Mouse (Mus musculus): ENCODE results near the gene Gm9508.
"Not testable (repeated sequence)": the region's sequence is repeated elsewhere in the genome, so short reads cannot be mapped to it uniquely, and the experiment has no call there.

Gene Gm9508

GRCm38 (mm10) chr10:77697133-77697532 lies at the start of gene Gm9508:
TSS of gene Gm9508 (minus strand) at chr10:77697233.
- no peak for DNase-seq (ENCODE audit: extremely low read depth, low read depth)

GRCm38 (mm10) chr10:77741924-77742688 lies 45.1 kb upstream of the Gm9508 start, which contains the start of gene Gm18596:
TSS of gene Gm18596 (minus strand) at chr10:77742638.
- not testable (repeated sequence) for DNase-seq (ENCODE audit: extremely low read depth, low read depth)

- DNase-seq (ENCODE audit: extremely low read depth, low read depth), result no peak
Measured at GRCm38 (mm10) chr10:77738929-77739328, 41.9 kb upstream of the Gm9508 start.

DNA sequence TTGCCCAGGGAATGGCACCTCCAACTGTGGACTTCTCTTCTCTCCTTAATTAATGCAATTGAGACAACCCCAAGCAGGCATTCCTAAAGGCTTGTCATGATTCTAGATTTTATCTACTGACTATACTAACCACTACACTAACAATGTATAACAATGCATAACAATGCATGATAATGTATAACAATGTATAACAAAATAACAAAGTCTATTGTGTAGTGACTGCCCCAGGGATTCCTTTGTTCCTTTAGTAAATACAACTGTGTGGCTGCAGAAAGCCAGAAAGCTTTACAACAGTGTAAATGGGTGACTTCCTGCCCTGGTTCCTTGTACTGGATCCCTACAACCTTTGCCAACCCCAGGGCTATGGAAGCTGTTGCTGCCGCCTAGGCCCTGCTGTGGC lies 38.9 kb upstream of the Gm9508 start:
- DNase-seq (ENCODE audit: extremely low read depth, low read depth), result no peak

DNA sequence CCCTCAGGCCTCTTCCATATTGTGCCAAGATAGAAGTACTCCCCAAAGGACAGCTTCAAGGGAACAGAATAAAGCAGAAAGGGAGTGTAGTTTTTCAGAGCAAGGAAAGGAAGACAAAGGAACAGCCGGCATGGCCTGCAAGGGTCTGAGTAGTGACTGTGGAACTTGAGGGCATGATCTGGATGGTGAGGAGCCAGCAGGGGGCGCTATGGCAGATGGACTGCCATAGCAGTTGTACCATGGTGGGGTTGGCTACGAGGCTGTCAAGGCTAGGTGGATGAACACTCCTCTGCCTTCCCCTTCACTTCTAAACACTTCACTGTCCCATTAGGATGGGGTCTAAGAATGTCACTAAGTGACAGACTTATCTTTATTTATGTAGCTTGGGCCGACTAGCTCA lies 32.2 kb upstream of the Gm9508 start:
- peak; percentile 24 for DNase-seq (ENCODE audit: extremely low read depth, low read depth)

DNA sequence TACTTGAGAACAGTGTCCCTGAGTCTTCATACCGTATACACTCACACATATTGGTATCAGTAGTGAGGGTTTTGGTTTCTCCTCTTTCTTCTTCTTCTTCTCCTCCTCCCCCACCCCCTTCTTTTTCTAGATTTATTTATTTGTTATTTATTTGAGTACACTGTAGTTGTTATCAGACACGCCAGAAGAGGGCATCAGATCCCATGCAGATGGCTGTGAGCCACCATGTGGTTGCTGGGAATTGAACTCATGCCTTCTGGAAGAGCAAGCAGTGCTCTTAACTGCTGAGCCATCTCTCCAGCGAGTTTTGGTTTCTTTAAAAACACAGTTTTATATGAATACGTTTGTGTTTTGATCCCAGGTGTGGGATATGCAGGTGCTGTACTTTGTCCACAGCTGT lies 31.2 kb upstream of the Gm9508 start:
- DNase-seq (ENCODE audit: extremely low read depth, low read depth), result no peak

GRCm38 (mm10) chr10:77726186-77726585 lies 29.2 kb upstream of the Gm9508 start, which contains the start of gene Gm10100:
TSS of gene Gm10100 (plus strand) at chr10:77726486.
- no peak for DNase-seq (ENCODE audit: extremely low read depth, low read depth)

DNA sequence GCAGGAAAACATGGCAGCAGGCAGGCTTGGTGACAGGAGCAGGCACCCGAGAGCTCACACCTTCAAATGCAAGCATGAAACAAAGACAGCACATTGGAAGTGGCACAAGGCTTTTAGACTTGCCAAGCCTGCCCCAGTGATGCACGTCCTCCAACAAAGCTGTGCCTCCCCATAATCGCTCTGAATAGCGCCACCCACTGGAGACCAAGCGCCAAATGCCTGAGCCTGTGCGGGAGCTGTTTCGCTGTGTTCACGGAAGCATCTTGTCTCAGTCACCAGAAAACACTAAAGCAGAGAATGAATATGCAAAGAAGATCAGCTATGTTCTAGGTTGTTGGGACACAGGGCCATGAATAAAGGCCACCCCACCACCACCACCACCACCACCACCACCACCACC lies 27.8 kb upstream of the Gm9508 start:
- DNase-seq (ENCODE audit: extremely low read depth, low read depth), result no peak

DNA sequence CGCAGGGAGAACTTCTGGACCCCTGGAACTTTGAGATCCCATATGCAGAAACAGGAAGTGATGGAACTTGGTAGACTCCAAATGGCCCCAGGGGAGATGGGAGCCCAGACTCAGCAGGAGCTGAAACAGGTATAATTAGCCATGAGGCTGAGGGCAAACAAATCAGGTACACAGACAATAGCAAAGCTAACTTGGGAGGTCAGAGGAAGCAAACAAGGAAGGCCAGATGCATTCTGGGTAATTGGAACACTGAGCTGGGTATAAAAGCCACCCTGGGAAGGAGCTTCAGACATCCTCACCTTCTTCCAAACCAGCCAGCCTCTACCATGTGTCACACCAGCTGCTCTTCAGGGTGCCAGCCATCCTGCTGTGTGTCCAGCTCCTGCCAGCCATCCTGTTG lies 23.3 kb upstream of the Gm9508 start, which contains the start of gene Krtap12-1:
Krtap12-1 (plus strand) TSS at position 301 of the 400 bp plus-strand sequence.
- DNase-seq (ENCODE audit: extremely low read depth, low read depth), result not testable (repeated sequence)

GRCm38 (mm10) chr10:77715507-77715906 lies 18.5 kb upstream of the Gm9508 start, which contains the start of gene Gm10142:
TSS of gene Gm10142 (plus strand) at chr10:77715807.
- DNase-seq (ENCODE audit: extremely low read depth, low read depth), result no peak

GRCm38 (mm10) chr10:77713734-77714133 lies 16.7 kb upstream of the Gm9508 start:
- DNase-seq (ENCODE audit: extremely low read depth, low read depth), result peak; percentile 77

GRCm38 (mm10) chr10:77711157-77711556 lies 14.1 kb upstream of the Gm9508 start, which contains the start of gene Gm10024:
TSS of gene Gm10024 (plus strand) at chr10:77711457.
- not testable (repeated sequence) for DNase-seq (ENCODE audit: extremely low read depth, low read depth)

DNA sequence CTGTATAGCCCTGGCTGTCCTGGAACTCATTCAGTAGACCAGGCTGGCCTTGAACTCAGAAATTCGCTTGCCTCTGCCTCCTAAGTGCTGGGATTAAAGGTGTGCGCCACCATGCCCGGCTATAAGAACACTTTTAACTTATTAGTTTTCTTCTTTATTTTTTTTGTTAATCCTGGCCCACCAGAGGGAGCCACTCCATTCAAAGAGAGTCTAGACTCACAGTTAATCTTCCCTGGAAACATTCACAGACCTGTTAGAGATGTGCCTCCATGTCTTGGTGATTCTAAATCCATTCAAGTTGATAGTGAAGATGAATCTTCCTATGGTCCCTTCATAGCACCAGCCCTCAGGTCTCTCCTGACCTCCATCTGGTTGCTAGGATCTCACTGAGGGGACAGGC lies 12.8 kb upstream of the Gm9508 start:
- no peak for DNase-seq (ENCODE audit: extremely low read depth, low read depth)

DNA sequence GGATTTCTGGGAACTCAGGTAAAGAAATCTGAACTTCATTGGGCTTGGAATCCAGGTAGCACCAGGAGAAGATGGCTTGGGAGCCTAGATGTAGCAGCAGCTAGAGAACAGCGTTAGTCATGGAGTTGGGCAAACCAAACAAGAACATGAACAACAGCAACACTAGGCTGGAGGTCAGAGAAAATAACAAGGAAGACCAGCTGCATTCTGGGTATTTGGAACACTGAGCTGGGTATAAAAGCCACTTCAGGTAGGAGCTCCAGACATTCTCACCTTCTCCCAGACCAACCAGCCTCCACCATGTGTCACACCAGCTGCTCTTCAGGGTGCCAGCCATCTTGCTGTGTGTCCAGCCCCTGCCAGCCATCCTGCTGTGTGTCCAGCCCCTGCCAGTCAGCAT lies 9.3 kb upstream of the Gm9508 start, which contains the start of gene Gm10272:
Gm10272 (plus strand) TSS at position 301 of the 400 bp plus-strand sequence.
- no peak for DNase-seq (ENCODE audit: extremely low read depth, low read depth)

GRCm38 (mm10) chr10:77690356-77690807 lies 6.7 kb downstream of the Gm9508 start, which contains the start of gene Gm19402:
TSS of gene Gm19402 (minus strand) at chr10:77690757.
- DNase-seq (ENCODE audit: extremely low read depth, low read depth), result not testable (repeated sequence)

GRCm38 (mm10) chr10:77687021-77687420 lies 10.0 kb downstream of the Gm9508 start:
- DNase-seq (ENCODE audit: extremely low read depth, low read depth), result no peak

- DNase-seq (ENCODE audit: extremely low read depth, low read depth), result no peak
Measured at GRCm38 (mm10) chr10:77685895-77686664, 11.0 kb downstream of the Gm9508 start, which contains the start of gene Tspear. TSS of gene Tspear (plus strand) at chr10:77686569.

DNA sequence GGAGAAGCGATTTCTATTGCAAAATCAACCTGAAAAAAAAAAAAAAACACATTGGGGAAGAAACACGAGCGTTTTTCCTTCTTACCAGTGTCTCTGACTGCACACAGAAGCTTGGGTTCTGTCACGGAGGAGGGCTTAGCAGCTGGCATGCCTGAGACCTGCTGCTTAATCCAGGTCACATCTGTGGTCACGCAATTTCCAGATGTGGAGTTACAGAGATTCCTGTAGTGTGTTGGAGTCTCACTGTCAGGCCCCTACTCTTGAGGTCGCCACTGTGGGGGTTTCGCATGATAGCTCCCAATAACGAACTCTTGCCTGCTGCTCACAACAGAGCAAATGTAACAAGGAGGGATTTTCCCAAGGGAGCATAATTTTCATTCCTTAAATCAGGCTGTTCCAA lies 12.9 kb downstream of the Gm9508 start:
- no peak for DNase-seq (ENCODE audit: extremely low read depth, low read depth)

DNA sequence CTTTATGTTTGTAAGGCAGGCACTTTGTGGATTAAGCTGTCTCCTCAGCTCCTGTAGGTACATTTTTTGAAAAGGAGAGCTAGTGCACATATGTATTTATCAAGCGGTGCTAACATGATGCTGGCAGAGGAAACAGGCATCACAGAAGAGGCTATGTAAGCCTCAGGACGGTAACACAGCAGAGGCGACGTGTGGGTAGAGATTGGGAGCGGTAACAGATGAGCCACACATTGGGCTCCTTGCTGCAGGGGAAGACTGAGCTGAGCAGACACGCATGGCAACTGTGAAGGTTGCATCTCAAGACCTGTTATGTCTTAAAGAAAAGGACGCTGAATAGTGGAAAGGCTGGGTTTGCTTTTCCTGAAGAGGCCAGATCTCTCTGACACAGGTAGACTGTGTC lies 14.0 kb downstream of the Gm9508 start:
- no peak for DNase-seq (ENCODE audit: extremely low read depth, low read depth)

DNA sequence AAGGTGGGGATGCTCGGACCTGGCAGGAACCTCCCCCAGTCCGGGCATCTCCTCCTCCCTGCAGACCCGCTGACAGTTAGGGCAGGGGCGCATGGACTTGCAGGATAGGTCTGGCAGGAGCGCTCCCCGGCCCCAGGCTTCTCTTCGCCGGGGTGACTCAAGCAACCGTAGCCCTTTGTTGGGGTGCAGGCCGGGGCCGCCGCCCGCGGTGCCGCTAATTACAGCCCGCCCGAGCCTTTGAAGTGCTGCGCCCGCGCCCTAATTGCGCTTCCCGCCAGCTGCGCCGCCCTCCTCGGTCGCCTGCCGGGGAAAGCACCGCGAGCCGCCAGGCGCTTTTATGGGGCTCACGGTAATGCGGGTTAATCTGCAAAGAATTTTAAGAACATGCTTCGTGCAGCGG lies 19.5 kb downstream of the Gm9508 start:
- DNase-seq (ENCODE audit: extremely low read depth, low read depth), result no peak

- no peak for DNase-seq (ENCODE audit: extremely low read depth, low read depth)
Measured at GRCm38 (mm10) chr10:77673765-77674164, 23.3 kb downstream of the Gm9508 start.

GRCm38 (mm10) chr10:77671519-77671918 lies 25.5 kb downstream of the Gm9508 start:
- peak; percentile 86 for DNase-seq (ENCODE audit: extremely low read depth, low read depth)

Data from MEL-GATA-1-ER (cell line).